Mouse (Mus musculus) kidney, postnatal 4 days (tissue): ENCODE results near the gene Cd19.
"Not testable (repeated sequence)": the region's sequence is repeated elsewhere in the genome, so short reads cannot be mapped to it uniquely, and the experiment has no call there.

Experiments used
- DNase-seq, 2 experiments: peaks; one replicate each; pipeline ENCODE4 v3.0.0; 2021; ENCODE audit warnings: mixed read lengths in 2 of 2

The Cd19 gene

GRCm38 (mm10) chr7:126430167-126430566 lies 15.5 kb upstream of the Cd19 start:
- no peak for DNase-seq

GRCm38 (mm10) chr7:126429503-126429898 lies 14.8 kb upstream of the Cd19 start:
- DNase-seq = no peak

GRCm38 (mm10) chr7:126428631-126429502 lies 14.2 kb upstream of the Cd19 start, which contains the start of gene Rabep2:
Gene Rabep2, plus strand, starts transcription at chr7:126428759.
- peak; percentile 99 to 100 for DNase-seq

- DNase-seq = no peak
These were observed 13.5 kb upstream of the Cd19 start for GRCm38 (mm10) chr7:126428154-126428553.

GRCm38 (mm10) chr7:126427323-126427860 lies 12.7 kb upstream of the Cd19 start:
- DNase-seq = peak; percentile 25 to 28

GRCm38 (mm10) chr7:126424161-126424560 lies 9.5 kb upstream of the Cd19 start:
- DNase-seq = no peak

GRCm38 (mm10) chr7:126421756-126422155 lies 7.1 kb upstream of the Cd19 start:
- no peak for DNase-seq

GRCm38 (mm10) chr7:126418496-126418895 lies 3.8 kb upstream of the Cd19 start:
- no peak for DNase-seq

- no peak for DNase-seq
These were observed 2.9 kb upstream of the Cd19 start for GRCm38 (mm10) chr7:126417606-126418005.

- DNase-seq = no peak
These were observed 2.4 kb upstream of the Cd19 start for GRCm38 (mm10) chr7:126417045-126417444.

- DNase-seq = no peak
These were observed 1.9 kb upstream of the Cd19 start for GRCm38 (mm10) chr7:126416615-126417014.

GRCm38 (mm10) chr7:126411061-126411460 lies 3.6 kb downstream of the Cd19 start:
- DNase-seq = no peak

- peak in 1 of 2 experiments; percentile 20 for DNase-seq
These were observed 6.0 kb downstream of the Cd19 start for GRCm38 (mm10) chr7:126408686-126409085.

GRCm38 (mm10) chr7:126402518-126402917 lies 12.2 kb downstream of the Cd19 start:
- DNase-seq = not testable (repeated sequence)

- peak; percentile 92 for DNase-seq
These were observed 15.1 kb downstream of the Cd19 start for GRCm38 (mm10) chr7:126399548-126399947.

- DNase-seq = no peak
These were observed 16.9 kb downstream of the Cd19 start for GRCm38 (mm10) chr7:126397822-126398221.

GRCm38 (mm10) chr7:126397221-126397620 lies 17.5 kb downstream of the Cd19 start:
- DNase-seq = no peak

GRCm38 (mm10) chr7:126396298-126397119 lies 18.2 kb downstream of the Cd19 start, which contains the start of gene Nfatc2ip:
Gene Nfatc2ip, minus strand, starts transcription at chr7:126396737.
- peak; percentile 93 to 94 for DNase-seq

GRCm38 (mm10) chr7:126392086-126392884 lies 22.4 kb downstream of the Cd19 start:
- not testable (repeated sequence) for DNase-seq

- DNase-seq = no peak
These were observed 26.5 kb downstream of the Cd19 start for GRCm38 (mm10) chr7:126388185-126388584.

- no peak for DNase-seq
These were observed 31.1 kb downstream of the Cd19 start for GRCm38 (mm10) chr7:126383565-126383964.
